Mouse (Mus musculus): ENCODE data around the gene Capn11. TPM values are rescaled to one million over a fixed set of nuclear protein-coding genes. Genes with fewer than 3 reads are reported as not detected.

The Capn11 gene
- total RNA-seq, 2 experiments from 2014 or later: not detected

GRCm38 (mm10) chr17:45585725-45586448, 73.2 kb downstream of the Capn11 start:
- intact Hi-C loops (cut with DNase I): loop anchor here (10.0 kb wide), 1 partner anchor 449 kb away; the partner anchor contains the start of gene Vegfa
- DNase-seq: no peak

DNA sequence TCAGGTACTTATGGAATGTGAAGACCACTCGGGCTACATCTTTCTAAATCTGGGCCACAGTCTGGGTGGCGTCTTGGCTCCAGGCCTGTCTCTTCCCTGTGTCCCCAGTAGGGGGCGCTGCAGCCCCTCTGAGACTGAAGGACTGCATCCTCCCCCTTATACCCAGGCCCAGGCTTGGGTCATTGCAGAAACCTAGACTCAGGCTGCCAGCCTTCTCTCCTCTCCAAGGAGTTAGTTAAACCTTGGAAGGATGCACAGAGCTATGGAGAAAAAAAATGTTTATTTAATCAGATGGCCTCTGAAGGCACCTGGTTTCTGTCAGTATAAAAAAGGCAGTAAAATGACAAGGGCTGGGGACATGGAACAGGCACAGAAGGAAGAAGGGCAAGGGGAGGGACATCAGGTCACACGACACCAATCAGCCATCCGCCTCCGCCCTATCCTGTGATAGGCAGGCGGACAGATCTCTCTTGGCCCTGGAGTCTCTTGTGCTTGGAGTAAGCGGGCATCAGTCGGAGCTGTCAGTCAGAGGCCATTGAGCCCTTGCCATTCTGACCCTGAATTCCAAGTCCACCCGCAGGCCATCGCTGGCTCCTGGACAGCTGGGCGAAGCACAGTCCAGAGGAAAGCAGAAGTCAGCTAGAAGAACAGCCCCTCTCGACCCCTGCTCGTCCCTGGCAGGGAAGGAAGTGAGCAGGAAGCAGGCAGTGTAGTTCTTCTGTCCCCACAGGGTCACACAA, 74.0 kb downstream of the Capn11 start:
- DNase-seq: peak; percentile 85 to 86
- intact Hi-C loops (cut with DNase I): loop anchor here (10.0 kb wide), 1 partner anchor 450 kb away; the partner anchor contains the start of gene Vegfa

DNA sequence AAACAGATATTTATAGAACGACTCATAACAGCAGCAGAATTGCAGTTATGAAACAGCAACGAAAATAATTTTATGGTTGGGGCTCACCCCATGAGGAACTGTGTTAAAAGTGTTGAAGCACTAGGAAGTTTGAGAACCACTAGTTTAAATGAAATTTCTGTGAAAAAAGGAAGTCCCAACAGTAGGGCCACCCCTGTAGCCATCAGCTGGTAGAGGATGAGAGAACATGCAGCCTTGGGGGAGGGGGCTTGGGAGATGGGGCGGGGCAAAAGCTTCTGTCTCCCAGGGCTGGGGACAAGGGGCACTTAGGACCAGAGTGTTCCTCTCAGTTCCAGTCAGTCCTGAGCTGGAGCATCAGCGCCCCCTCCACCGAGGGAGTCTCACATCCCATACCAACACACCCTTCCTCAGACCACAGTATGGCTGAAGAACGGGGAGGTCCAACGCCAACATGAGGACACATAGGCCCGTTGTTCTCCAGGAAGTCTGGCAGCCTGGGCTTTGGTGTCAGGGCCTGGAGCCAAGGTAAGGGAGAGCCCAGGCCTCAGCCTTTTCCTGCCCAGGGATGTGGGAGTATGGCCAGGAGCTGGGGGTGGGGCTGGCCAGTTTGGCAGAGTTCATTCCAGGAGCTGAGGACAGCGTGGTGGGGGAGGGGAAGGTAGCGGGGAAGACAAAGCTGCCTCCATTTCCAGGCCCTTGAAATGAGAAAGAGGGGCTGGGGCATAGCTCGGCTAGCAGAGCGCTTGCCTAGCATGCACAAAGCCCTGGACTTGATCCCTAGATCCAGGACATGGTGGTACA, 74.8 kb downstream of the Capn11 start:
- intact Hi-C loops (cut with DNase I): loop anchor here (10.0 kb wide), 1 partner anchor 451 kb away; the partner anchor contains the start of gene Vegfa
- DNase-seq: peak; percentile 88 to 91

- intact Hi-C loops (cut with DNase I): loop anchor here (2.0 to 10.0 kb wide), 2 partner anchors 60 to 452 kb away; partner anchors contain the start of gene Vegfa
- no peak for DNase-seq
Observed at GRCm38 (mm10) chr17:45582715-45583355, 76.3 kb downstream of the Capn11 start.

- DNase-seq: no peak
- intact Hi-C loops (cut with DNase I): loop anchor here (2.0 to 10.0 kb wide), 2 partner anchors 61 to 453 kb away; partner anchors contain the start of gene Vegfa
Observed at GRCm38 (mm10) chr17:45582188-45582587, 76.9 kb downstream of the Capn11 start.

DNA sequence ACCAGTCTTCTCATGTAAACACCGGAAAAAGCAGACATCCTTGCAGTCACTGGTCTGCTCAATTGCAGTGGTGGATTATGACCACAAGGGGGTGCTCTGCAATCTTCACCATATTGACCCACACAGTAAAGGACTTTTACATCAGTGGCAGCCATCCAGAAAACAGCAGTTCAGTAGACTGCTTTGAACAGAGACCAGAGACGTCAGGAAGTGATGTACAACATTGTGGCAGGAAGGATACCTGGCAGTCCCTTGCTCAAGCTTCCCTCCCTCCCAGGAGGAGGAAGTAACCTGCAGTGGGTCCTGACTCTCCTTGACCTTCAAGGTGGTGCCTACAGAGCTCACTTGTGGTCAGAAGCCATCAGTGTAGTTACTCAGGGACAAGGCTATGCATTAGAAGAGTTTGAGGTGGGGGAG, 77.5 kb downstream of the Capn11 start:
- DNase-seq: peak; percentile 68 to 79
- intact Hi-C loops (cut with DNase I): loop anchor here (1.0 to 10.0 kb wide), 2 partner anchors 45 to 453 kb away; partner anchors contain the start of gene Vegfa

DNA sequence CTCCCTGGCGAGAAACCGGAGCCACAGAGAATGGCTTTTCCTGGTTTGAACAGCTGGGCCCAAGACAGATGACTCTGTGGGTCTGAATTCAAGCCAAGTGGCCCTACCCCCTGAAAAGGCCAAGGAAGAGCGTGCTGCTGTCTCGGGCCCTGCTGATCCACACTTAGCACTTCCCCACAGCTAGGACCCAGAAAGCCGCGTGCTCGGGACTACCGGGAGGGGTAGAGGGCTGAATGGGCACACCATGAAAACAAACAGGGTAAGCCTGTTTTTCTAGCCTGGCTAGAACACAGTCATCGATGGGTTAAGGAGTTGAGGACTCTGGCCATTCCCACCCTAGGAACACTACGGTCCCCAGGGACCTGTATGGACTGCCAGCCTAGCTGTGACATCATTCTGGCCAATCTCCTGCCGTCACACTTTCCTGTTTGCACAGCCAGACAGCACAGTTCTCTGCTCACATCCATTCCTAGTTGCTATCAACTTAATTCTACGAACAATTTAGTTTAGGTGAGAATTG, 78.1 kb downstream of the Capn11 start:
- peak in 1 of 2 experiments; percentile 54 for DNase-seq
- intact Hi-C loops (cut with DNase I): loop anchor here (1.0 to 10.0 kb wide), 2 partner anchors 45 to 454 kb away; partner anchors contain the start of gene Vegfa

Other genes with a start within 250 kb of the Capn11 start
- 10 to 100 TPM; 36.2 to 38.2 TPM for gene Cdc5l, start 225.6 kb downstream of the Capn11 start, total RNA-seq (2021)
- gene Spats1, start 183.9 kb downstream of the Capn11 start, total RNA-seq (2021): under 1 TPM in 1 of 2 experiments, not detected in 1; 0.27 TPM
- gene Aars2, start 152.5 kb downstream of the Capn11 start, total RNA-seq (2021): 10 to 100 TPM; 19.4 to 19.6 TPM
- gene Tcte1, start 135.9 kb downstream of the Capn11 start, total RNA-seq (2021): not detected
- gene Tmem151b, start 109.6 kb downstream of the Capn11 start, total RNA-seq (2021): under 1 TPM in 1 of 2 experiments, not detected in 1; 0.08 TPM
- 1 to 10 TPM; 1.4 to 1.5 TPM for gene Nfkbie, start 103.6 kb downstream of the Capn11 start, total RNA-seq (2021)
- gene Slc35b2, start 95.5 kb downstream of the Capn11 start, total RNA-seq (2021): 10 to 100 TPM; 27.6 to 32.7 TPM
- 1,000 to 10,000 TPM; 1,126 to 1,337 TPM for gene Hsp90ab1, start 86.1 kb downstream of the Capn11 start, total RNA-seq (2021)
- 10 to 100 TPM; 66.7 to 73.5 TPM for gene Slc29a1, start 59.7 kb downstream of the Capn11 start, total RNA-seq (2021)
- not detected for gene Mymx, start 57.2 kb downstream of the Capn11 start, total RNA-seq (2021)
- 100 to 1,000 TPM; 140 to 155 TPM for gene Mrpl14, start 27.0 kb upstream of the Capn11 start, total RNA-seq (2021)
- gene Tmem63b, start 27.6 kb upstream of the Capn11 start, total RNA-seq (2021): 10 to 100 TPM; 84.6 to 88.1 TPM
- gene 1600014C23Rik, start 74.5 kb upstream of the Capn11 start, total RNA-seq (2021): not detected